Mouse (Mus musculus): Measurements from ENCODE around the gene Gm20388.

The Gm20388 gene

DNA sequence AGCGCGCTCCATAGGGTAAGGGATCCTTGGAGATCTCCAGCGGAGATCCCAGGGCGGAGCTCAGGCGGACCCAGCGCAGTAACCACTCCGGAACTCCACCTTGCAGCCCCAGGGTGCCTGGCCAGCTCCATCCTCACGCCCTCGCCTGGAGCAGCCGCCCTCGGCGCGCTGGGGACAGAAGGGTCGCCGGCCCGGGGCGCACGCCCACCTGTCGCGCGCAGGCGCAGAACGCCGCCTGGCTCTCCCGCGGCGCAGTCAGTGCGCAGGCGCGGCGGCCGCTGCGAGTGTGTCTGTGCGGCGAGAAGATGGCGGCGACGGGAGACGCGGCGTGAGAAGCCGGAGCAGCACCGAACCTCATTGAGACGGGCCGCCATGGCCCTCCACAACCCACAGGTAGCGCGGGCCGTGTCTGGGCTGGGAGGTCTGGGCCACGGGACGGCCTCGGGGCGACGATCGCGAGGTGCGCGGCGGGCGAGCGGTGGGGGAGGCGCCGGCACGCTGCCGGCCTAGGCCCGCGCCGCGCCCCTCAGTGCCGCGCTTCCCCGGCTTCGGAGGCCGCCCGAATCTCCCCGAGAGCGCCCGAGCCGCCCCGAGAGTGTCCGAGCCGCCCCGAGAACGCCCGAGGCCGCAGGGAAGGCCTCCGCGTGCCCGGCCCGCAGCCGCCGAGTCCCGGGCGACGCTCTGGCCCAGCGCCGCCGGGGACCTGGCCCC lies at the start of gene Gm20388:
Gene Gm20388 (plus strand): TSS at position 295 of the 711 bp plus-strand sequence.
- DNase-seq (ENCODE audit: low spot score in 2 of 2) = peak; percentile 78 to 85

DNA sequence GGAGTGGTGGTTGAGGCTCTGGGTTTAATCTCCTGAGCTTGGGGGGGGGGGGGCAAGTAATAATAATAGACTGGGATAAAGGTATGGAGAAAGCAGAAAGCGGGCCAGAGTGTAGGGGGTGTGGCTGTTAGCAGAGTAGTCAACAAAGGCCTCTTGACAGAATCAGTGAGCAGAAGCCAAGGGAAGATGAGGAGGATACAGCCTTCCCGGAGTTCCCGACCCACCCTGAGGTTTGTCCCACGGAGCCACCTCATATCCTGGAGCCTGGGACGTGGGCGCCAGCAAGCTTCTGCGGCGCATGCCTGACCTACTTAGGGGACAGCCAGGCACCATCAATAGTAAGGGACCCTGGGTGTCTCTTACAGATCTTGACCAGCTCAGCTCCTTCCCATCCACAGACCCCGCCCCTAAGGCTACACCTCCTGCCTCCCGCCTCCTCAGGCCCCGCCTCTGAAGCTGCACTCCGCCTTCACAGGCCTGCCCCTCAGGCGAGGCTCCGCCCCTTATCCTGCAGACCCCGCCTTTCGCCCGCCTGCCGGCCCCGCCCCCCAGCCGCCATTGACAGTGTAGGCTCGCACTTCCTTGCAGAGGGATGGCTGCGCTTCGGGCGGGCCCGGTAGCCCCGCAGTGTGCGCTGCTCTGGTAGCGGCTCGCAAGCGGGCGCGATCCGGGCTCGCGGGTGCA lies 48.8 kb upstream of the Gm20388 start, which contains the start of gene Klhl36:
Gene Klhl36 (plus strand): TSS at position 561 of the 684 bp plus-strand sequence.
- DNase-seq (ENCODE audit: low spot score in 2 of 2) = peak; percentile 93

DNA sequence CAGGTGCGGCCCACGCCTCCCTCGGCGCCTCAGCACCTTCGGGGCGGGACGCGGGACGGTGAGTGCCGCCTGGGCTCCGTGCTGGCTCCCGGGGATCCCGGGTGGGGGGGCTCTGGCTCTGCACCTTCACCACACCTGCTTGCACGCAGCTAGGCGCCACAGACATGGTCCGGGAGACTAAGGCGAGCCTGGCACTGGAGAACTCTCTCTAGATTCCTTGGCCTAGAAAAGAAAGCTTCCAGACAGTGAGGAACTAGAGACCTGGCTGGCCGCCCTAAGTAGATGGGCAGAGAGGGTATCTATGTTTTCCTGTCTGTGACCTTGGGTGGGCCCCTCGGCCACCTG lies 48.3 kb upstream of the Gm20388 start:
- DNase-seq (ENCODE audit: low spot score in 2 of 2) = no peak

DNA sequence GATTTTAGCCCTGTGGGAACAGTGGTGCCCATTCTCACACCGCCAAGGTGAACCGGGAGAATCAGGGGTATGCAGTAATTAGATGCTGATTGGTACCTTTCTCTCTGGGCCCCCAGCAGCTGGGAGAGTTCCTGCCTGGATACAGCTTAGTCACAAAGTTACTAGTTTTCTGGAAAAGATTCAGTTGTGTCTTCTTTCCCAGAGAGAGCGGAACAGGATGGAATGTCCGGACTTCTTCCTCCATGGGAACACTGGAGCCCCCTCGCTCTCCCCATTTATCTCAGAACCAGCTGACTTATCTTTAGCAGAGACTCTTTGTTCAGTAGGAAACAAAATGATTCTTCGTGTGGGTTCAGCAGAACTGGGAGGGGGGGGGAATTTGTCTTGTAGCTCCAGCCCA lies 47.9 kb upstream of the Gm20388 start:
- no peak for DNase-seq (ENCODE audit: low spot score in 2 of 2)

DNA sequence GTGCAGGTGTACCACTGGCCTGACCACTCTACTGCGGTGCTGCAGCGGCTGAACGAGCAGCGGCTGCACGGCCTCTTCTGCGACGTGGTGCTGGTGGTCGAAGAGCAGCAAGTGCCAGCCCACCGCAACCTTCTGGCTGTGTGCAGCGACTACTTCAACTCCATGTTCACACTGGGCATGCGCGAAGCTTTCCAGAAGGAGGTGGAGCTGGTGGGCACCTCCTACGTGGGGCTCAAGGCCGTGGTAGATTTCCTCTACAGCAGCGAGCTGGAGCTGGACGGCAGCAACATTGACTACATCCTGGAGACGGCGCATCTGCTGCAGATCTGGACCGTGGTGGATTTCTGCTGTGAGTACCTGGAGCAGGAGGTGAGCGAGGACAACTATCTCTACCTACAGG lies 41.0 kb upstream of the Gm20388 start:
- no peak for DNase-seq (ENCODE audit: low spot score in 2 of 2)

DNA sequence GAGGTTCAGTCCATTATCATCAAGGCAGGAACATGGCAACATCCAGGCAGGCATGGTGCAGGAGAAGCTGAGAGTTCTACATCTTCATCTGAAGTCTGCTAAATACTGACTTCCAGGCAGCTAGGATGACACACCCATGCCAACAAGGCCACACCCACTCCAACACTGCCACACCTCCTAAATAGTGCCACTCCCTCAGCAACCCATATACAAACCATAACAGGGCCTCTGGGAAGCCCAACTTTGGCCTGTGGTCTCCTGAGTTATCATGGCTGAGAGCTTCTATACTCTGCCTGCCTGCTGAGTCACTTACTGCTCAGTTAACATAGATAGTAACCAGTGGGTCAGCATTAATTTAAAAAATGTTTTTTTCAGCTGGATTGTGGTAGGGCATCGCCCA lies 37.5 kb upstream of the Gm20388 start:
- DNase-seq (ENCODE audit: low spot score in 2 of 2) = no peak

DNA sequence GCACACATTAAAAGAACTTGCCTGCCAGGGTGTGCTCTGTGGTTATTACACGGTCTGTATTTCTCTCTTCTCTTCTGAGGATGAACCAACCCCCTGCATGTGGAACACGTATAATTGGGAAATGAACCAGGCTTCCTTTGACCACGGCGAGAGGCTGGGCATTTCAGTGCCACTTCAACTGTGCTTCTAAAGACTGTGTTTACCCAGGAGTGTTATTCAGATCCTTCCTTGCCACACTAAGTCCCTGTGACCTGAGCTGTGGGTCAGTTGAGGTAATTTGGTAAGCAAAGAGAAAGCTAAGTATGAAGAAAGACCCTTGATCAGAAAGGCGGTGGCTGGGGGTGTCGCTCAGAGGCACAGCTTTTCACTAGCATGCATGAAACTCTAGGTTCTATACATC lies 29.3 kb upstream of the Gm20388 start:
- DNase-seq (ENCODE audit: low spot score in 2 of 2) = no peak

DNA sequence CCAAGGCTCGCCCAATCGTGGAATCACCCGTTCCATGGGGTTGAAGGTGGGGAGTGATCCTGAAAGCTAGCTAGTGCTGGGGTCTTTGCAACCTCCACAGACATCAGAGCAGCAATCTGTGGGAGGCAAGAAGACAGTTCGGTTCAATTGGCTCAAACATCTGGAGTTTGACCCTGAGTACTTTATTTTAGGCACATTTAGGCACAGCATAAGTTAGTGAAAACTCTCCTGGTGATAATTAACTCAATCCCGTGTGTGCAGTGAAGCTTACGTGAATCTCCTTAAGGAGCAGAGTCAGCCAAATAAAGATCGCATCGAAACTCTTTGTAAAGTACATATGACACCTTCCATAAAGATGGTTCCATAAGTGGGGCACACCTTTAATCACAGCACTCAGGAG lies 28.7 kb upstream of the Gm20388 start:
- no peak for DNase-seq (ENCODE audit: low spot score in 2 of 2)

DNA sequence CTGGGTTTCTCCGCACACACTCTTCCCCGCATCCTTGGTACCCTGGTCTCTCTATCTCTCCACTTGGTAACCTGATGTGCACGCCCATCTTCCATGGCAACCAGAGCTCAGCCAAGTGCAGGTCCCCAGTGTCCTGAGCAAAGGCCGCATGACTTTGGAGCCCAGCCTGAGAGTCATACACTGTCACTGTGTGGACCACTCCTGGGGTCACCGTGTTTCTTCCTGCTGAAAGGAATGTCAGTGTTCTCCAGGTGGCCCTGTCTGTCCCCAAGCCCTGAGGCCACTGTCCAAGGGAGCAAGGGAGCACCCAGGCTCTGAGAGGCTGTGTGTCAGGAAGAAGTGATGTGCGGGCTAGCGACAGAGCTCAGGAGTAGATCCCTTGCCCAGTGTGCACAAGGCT lies 27.4 kb upstream of the Gm20388 start:
- DNase-seq (ENCODE audit: low spot score in 2 of 2) = no peak

DNA sequence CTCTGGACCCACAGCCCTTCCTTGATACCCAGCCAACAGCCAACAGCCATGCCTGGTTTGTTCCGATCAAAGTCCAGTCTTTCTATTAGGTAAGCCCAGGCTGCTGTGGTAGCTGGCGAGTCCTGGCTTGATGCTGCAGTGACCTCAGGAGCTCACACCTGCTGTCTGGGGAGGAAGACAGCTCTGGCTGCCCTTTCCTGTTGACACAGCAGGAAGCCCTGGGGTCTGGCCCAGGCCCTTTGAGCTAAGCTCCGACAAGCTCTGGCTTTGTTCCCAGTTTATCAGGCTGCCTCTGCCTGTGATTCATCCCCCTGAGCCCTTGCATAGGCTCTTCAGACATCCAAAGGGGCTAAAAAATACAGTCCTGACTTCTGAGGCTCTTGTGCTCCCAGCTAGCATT lies 25.0 kb upstream of the Gm20388 start:
- no peak for DNase-seq (ENCODE audit: low spot score in 2 of 2)

DNA sequence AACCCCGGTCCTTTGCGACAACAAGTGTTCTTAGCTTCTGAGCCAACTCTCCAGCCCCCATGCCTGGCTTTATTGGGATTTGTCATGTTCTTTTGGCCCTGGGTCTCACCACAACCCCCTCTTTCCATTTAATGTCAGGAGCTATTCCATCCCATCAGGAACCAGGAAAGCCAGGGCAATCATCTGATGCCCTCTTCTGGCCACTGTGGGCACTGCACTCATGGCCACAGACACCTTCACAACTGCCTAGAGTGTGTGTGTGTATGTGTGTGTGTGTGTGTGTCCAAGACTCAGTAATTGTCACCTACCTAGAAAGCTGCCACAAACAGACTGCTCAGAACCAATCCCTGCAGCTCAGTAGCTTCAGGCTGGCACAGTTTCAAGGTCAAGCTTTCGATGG lies 23.5 kb upstream of the Gm20388 start:
- DNase-seq (ENCODE audit: low spot score in 2 of 2) = no peak

DNA sequence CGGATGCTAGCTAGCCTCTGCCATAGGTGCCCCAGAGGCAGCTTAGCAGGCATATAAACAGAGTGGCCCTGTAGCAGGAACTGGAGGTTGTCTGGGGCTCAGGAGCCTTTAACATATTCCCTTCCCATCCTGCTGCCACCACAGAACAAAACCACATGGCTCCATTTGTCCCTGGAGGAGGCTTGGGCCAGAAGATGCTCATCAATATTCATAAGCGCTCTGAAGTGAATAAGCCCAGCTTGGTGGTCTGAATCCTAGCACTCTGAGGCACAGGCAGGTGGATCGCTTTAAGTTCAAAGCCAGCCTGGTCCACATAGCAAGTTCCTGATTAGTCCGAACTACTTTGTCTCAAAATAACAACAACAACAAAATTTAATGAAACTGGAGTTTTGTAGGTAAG lies 22.6 kb upstream of the Gm20388 start:
- no peak for DNase-seq (ENCODE audit: low spot score in 2 of 2)

DNA sequence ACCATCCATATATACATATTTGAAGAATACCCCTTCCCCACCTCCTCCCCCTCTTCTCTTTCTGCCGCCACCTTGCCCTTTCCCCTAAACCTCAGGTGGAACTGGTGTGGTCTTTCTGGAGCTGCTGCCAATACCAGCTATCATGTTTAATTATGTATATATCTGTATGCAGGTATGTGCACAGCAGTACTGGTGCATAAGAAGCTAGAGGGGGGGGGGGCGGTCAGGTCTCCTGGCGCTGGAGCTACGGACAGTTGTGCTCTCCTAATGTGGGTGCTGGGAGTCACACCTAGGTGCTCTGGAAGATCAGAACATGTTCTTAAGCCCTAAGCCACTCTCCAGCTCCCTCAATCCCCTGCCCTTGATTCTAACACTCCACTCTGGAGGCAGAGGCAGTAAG lies 13.6 kb upstream of the Gm20388 start:
- no peak for DNase-seq (ENCODE audit: low spot score in 2 of 2)

DNA sequence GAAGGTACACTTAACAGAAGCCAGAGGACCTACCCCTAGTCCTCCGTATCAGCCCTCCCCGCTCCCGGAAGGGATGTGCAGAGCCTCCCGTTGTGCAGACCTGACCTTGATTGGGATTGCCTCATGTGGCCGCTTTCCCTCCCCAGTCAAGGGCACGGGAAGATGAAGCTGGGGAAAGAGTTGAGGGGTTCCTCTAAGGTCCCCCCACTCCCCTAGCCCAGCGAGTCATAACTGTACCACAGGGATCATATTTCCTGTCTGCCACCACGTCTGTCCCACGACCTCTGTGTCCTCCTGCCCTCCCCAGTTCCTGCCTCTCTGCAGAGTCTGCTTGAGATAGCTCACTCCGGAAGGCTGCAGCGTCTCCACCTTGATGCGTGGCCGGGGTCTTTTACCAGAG lies 12.7 kb upstream of the Gm20388 start:
- no peak for DNase-seq (ENCODE audit: low spot score in 2 of 2)

DNA sequence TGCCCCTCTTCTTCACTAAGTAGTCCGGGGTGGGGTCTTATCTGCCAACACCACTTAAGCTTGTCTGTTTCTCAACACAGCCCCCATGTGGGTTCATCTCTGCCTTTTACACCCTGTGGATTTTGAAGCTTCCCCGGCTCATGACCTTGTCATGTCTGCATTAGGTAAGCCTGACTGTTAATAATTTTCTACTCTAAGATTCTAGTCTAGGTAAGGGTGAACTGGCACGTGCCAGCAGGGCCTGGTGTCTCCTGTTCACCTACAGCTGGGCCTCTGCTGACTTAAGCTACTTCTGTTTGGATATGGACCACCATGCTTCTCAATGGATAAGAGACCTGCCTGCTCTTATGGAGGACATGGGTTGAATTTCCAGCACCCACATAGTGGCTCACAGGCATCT lies 9.3 kb upstream of the Gm20388 start:
- no peak for DNase-seq (ENCODE audit: low spot score in 2 of 2)

DNA sequence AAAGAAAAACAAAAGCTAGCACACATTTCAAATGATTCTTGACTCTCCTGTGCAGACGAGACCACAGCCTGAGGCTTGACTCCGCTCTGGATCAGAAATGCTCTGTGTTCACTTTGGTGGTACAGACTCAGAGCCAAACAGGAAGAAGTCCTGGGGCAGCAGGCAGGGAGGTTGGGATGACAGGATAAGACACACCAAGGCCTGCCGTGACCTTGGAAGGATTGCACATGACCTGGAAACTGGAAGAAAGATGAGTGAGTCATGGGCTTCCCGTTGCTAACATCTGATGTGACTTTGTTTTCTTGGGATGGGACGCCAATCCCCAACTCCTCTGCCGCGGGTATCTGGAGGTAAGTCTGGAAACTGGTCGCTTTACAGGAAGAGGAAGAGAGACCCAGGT lies 8.7 kb upstream of the Gm20388 start:
- no peak for DNase-seq (ENCODE audit: low spot score in 2 of 2)

DNA sequence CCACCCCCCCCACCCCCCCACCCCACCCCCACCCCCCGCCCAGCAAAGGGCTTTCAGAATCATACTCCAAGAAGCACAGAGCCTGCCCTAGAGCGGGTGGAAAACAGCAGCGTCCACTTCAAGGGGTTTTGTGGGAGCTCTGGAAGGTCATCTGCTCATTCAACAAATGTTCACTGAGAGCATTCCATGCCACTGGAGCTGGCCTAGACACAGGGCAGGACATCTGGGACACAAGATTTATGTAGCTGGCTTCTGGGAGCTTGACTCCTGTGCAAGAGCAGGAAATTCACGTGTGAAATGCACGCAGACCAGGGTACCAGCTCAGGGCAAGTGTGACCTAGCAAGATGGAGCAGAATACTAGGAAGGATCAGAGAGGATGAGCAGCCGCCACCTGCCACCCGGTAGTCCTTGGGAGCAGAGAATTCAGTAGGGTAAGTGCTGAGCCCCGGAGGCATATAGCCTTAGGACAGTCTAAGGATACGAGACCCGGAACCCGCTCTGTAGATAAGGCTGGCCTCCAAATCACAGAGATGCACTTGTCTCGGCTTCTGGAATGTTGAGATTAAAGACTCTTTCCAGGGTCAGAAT lies 6.2 kb upstream of the Gm20388 start:
- DNase-seq (ENCODE audit: low spot score in 2 of 2) = no peak

DNA sequence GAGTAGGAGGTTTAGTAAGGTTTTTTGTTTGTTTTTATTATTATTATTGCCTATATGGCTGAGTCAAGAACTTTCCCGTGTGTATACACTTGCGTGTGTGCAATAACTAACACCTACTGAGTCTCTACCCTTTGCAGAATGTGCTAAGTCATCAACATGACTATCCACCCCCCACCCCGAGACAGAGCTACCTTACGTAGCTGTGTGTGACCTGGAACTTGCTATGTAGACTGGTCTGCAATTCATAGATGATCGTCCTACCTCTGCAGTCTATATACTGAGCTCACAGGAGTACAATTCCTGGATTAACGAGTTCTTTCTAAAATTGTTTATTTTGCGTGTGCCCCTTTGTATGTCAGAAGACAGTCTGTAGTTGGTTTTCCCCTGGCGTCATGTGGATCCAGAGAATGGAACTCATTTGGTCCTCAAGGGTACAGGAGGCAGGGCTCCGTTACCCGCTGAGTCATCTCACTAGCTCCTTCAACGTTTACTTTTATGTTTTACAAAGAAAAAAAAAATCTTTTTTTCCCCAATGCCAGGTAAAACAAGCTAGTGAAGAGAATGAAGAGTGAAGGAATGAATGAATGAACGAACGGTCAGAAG lies 596 bp upstream of the Gm20388 start, which contains the start of gene Usp10:
Gene Usp10 (plus strand): TSS at position 417 of the 603 bp plus-strand sequence.
- no peak for DNase-seq (ENCODE audit: low spot score in 2 of 2)

DNA sequence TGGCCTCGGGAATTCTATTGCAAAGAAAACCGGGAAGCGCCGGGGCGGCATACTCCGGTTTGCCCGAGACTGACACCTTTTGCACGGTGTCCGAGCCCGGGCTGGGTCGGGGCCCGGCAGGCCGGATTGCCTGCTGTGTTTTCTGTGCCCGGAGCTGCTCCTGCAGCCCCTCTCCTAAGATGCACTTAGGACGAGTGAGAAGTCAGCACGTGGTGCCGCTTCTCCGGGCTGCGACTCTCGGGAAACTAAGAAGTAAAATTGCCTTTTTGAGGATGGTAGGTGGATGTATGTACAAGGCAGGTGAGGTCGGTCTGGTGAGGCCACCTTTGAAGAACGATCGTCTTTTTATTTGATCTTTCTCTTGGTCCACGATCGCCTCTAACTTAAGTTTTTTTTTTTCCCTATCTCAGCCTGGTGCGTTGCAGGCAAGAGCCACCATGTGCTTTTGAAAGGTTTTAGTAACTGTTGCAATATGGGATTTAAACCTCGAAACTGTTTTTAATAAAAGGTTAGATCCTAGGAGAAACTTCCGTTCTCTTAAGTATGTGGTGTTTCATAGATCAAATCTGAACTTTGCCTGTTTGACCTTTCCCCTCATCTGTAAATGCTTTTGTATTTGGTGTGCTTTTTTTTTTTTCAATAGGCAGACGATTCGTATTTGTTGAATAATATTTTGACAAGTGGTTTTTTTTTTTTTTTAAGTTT lies 769 bp downstream of the Gm20388 start:
- no peak for DNase-seq (ENCODE audit: low spot score in 2 of 2)

DNA sequence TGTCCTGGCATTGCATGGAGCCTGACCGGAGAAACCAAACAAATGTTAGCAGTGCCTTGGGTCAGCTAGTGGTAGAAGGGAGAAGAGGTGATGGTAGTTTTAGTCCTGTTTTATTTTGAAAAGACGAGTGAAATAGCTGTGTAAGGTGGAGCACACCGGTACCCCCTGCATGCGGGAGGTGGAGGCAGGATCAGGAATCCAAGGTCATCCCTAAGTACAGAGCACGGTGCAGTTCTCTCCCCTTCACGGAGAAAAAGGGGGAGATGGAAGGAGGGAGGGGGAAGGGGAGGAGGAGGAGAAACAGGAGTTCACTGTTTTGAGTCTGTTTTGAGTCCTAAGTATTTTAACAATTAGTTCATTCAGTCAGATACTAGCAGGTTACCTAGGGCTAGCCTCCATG lies 2.0 kb downstream of the Gm20388 start:
- no peak for DNase-seq (ENCODE audit: low spot score in 2 of 2)

DNA sequence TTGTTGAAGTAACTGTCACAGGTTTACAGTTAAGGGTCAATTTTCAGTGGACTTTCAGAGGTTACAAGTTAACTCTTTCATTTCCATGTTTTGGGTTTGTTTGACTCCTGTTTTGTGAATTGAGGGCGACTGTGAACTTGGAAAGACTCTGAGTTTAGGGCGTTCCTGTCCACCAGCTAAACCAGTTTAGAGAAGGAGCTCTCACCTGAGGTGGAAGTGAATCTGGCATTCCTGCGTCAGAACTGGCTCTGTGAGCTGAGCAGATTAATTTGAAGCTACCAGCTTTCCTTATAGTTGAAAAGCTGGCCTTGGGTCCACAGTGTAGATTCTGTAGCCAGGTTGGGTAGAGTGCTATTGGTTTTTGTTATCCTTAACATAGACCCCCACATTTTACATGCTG lies 2.5 kb downstream of the Gm20388 start:
- no peak for DNase-seq (ENCODE audit: low spot score in 2 of 2)

DNA sequence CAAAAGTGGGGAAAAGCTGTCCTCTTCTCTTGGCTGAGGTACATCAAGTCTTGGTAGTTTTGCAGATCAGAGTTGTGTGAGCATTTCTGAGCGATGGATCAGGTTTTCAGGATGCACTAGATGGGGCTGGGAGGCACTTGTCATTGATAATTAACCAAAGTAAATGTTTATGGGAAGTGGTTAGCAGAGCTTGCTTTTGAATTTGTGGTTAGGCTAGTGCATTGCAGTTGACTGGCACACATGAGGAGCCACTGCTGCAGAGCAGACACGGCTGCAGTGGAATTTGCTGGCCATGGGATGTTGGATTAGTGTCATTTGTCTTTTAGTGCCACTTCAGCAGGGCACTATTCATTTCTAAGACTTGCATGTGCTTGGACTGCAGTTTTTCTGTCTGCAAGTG lies 3.5 kb downstream of the Gm20388 start:
- no peak for DNase-seq (ENCODE audit: low spot score in 2 of 2)

Measured in right cerebral cortex, postnatal 36 days (tissue).